Mouse (Mus musculus) liver, embryonic 13.5 days (tissue): ENCODE measurements around the gene Slc7a6. TPM values are rescaled to one million over a fixed set of nuclear protein-coding genes. Genes with fewer than 3 reads are reported as not detected.

ENCODE experiments used
- ATAC-seq: fragments of 200-750 bp; cut with Nextera tagmentation; 2 replicates; pipeline ENCODE4 v1.8.0; 2017; ENCODE audit warnings: low read depth, mild to moderate bottlenecking, moderate number of reproducible peaks, moderate library complexity
- DNase-seq: peaks from one replicate; pipeline ENCODE4 v3.0.0; 2022
- H3K27ac ChIP-seq: fragments of 300-500 bp; sonication (generic); 2 replicates; pipeline ENCODE4 v1.5.1; 2015; ENCODE audit warnings: moderate library complexity, mild to moderate bottlenecking, inconsistent platforms
- H3K27me3 ChIP-seq: fragments of 300-500 bp; sonication (generic); 2 replicates; pipeline ENCODE4 v1.6.1; 2015; ENCODE audit warnings: mild to moderate bottlenecking, inconsistent platforms
- H3K36me3 ChIP-seq: fragments of 300-500 bp; sonication (generic); 2 replicates; pipeline ENCODE4 v1.6.1; 2015; ENCODE audit warnings: mild to moderate bottlenecking, inconsistent platforms
- H3K4me1 ChIP-seq: fragments of 300-500 bp; sonication (generic); replicated peaks from 2 replicates; pipeline ENCODE4 v1.6.1; 2015; ENCODE audit warnings: inconsistent platforms
- H3K4me2 ChIP-seq: fragments of 300-500 bp; sonication (generic); 2 replicates; pipeline ENCODE4 v1.6.1; 2015; ENCODE audit warnings: inconsistent platforms, mild to moderate bottlenecking, moderate library complexity
- H3K4me3 ChIP-seq: fragments of 300-500 bp; sonication (generic); replicated peaks from 2 replicates; pipeline ENCODE4 v1.5.1; 2015; ENCODE audit warnings: mild to moderate bottlenecking, inconsistent platforms
- H3K9ac ChIP-seq: fragments of 300-500 bp; sonication (generic); 2 replicates; pipeline ENCODE4 v1.6.1; 2015; ENCODE audit warnings: mild to moderate bottlenecking, inconsistent platforms
- H3K9me3 ChIP-seq: fragments of 300-500 bp; sonication (generic); replicated peaks from 2 replicates; pipeline ENCODE4 v1.6.1; 2016; ENCODE audit warnings: inconsistent platforms
- WGBS: fragments of 180-500 bp; shearing (Covaris S2); methylation state at CpG from one replicate; pipeline ENCODE4 v1.1.7; 2015; ENCODE audit not compliant: insufficient replicate concordance; 5-methylcytosine and 5-hydroxymethylcytosine counted together
- polyA plus RNA-seq: library from polyadenylated mRNA; unstranded; fragments of >200 nt; fragmentation: Nextera tagmentation; extraction: Ambion mirVana; gene quantifications from 2 replicates; pipeline ENCODE4 v1.2.1, GENCODE M21; 2015

Slc7a6 gene
- polyA plus RNA-seq, 1 experiment from 2014 or later = 10.5 TPM

DNA sequence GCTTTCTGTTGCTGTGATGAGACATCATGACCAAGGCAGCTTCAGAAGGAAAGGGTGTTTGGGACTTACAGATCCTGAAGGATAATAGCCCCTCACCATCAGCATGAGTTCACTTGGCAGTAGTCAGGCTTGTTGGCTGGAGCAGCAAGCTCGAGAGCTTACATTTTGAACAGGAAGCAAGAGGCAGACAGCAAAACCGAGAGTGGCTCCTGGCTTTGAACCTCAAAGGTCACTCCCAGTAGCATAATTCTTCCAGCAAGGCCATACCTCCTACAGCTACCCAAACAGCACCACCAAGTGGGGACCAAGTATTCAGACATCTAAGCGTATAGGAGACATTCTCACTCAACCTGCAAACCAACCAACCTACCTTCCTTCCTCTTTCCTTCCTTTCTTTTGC, 64.1 kb downstream of the Slc7a6 start:
- H3K4me3 ChIP-seq = no peak overlapping the region
- H3K9me3 ChIP-seq = no peaks in the 10 kb centered on the region
- no peaks in the 10 kb centered on the region for H3K27me3 ChIP-seq
- DNase-seq = no peak
- peaks cover 78% of the 10 kb centered on the region for H3K36me3 ChIP-seq
- no peaks in the 10 kb centered on the region for H3K4me1 ChIP-seq
- no peak overlapping the region for H3K4me2 ChIP-seq
- no peak overlapping the region for H3K9ac ChIP-seq
- ATAC-seq = no peak
- H3K27ac ChIP-seq = no peak overlapping the region
- WGBS = 62% methylated on average over 3 of the region's 3 CpGs

DNA sequence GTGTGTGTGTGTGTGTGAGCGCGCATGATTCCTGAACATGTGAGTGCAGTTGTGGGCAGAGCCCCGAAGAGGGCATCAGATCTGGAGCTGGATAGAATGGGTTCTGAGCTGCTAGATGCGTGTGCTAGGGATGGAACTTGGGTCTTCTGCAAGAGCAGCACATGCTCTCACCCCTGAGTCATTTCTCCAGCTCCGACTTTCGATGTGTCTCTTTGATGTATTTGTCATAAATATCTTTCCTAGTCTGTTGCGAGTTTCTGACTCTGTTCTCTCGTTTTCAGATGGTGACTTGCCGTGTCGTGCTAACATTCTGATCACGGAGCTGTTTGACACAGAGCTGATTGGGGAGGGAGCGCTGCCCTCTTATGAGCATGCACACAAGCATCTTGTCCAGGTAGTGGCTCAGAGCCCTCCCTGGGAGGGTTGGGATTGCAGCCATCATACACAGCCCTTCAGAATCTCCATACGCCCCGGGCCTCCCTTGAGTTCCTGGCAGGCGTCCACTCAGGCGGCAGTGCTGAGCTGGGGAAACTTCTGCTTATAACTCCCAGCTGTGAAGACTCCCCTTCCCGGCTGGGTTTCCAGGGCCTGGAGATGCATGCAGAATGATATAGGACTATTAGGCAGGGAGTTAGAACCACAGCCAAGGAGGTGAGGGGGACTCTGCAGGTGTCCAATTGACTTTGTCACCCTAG, 66.1 kb downstream of the Slc7a6 start:
- no peak overlapping the region for H3K27ac ChIP-seq
- H3K4me2 ChIP-seq = no peak overlapping the region
- peaks cover 72% of the 10 kb centered on the region for H3K36me3 ChIP-seq
- ATAC-seq (no peak), DNase-seq (no peak)
- WGBS = 87% methylated on average over 17 of the region's 17 CpGs
- no peaks in the 10 kb centered on the region for H3K27me3 ChIP-seq
- no peak overlapping the region for H3K9ac ChIP-seq
- H3K4me1 ChIP-seq = no peaks in the 10 kb centered on the region
- H3K4me3 ChIP-seq = no peak overlapping the region
- no peaks in the 10 kb centered on the region for H3K9me3 ChIP-seq

DNA sequence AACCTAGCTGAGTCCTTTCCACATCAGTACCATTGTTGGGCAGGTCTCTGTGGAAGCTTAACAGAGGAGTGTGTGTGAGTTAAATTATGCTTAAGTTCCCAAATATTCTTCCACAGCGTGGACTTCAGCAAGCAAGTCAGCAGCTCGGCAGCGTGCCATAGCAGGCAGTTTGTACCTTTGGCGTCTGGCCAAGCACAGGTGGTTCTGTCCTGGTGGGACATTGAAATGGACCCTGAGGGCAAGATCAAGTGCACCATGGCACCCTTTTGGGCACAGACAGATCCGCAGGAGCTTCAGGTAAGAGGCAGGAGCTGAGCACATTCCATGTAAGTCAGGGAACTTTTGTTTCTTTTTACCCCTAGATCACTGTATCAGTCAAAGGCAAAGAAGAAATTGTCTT, 68.4 kb downstream of the Slc7a6 start:
- Histone ChIP-seq H3K4me2 (no peak overlapping the region), H3K9ac (no peak overlapping the region), H3K4me1 (no peaks in the 10 kb centered on the region), H3K36me3 (peaks cover 72% of the 10 kb centered on the region), H3K4me3 (no peak overlapping the region), H3K9me3 (no peaks in the 10 kb centered on the region), H3K27me3 (no peaks in the 10 kb centered on the region), H3K27ac (no peak overlapping the region)
- ATAC-seq = no peak
- no peak for DNase-seq
- 84% methylated on average over 5 of the region's 5 CpGs for WGBS

Other genes with a start within 250 kb of the Slc7a6 start
- 0.35 and 0.60 TPM in 2 replicates for gene Ctrl, start 235.0 kb upstream of the Slc7a6 start, polyA plus RNA-seq
- 68.9 and 81.6 TPM in 2 replicates for gene Psmb10, start 230.4 kb upstream of the Slc7a6 start, polyA plus RNA-seq
- 31.2 and 33.1 TPM in 2 replicates for gene Lcat, start 225.5 kb upstream of the Slc7a6 start, polyA plus RNA-seq
- gene Slc12a4, start 202.8 kb upstream of the Slc7a6 start, polyA plus RNA-seq = 12.6 and 13.1 TPM in 2 replicates
- not detected in 2 replicates for gene Dpep3, start 189.4 kb upstream of the Slc7a6 start, polyA plus RNA-seq
- gene Dus2, start 177.5 kb upstream of the Slc7a6 start, polyA plus RNA-seq = 13.3 and 14.4 TPM in 2 replicates
- gene Dpep2nb, start 162.9 kb upstream of the Slc7a6 start, polyA plus RNA-seq = not detected in 2 replicates
- 12.9 and 13.2 TPM in 2 replicates for gene Ddx28, start 157.0 kb upstream of the Slc7a6 start, polyA plus RNA-seq
- gene Nfatc3, start 110.0 kb upstream of the Slc7a6 start, polyA plus RNA-seq = 3.3 and 3.8 TPM in 2 replicates
- gene Esrp2, start 31.9 kb upstream of the Slc7a6 start, polyA plus RNA-seq = 6.2 and 7.7 TPM in 2 replicates
- gene Pla2g15, start 18.5 kb upstream of the Slc7a6 start, polyA plus RNA-seq = 6.9 and 8.3 TPM in 2 replicates
- 15.5 and 16.5 TPM in 2 replicates for gene Slc7a6os, start 42.1 kb downstream of the Slc7a6 start, polyA plus RNA-seq
- gene Prmt7, start 42.1 kb downstream of the Slc7a6 start, polyA plus RNA-seq = 31.3 and 33.0 TPM in 2 replicates
- 0.35 and 0.67 TPM in 2 replicates for gene Smpd3, start 169.1 kb downstream of the Slc7a6 start, polyA plus RNA-seq
- gene Zfp90, start 246.5 kb downstream of the Slc7a6 start, polyA plus RNA-seq = 2.6 and 3.0 TPM in 2 replicates